Mouse (Mus musculus): ENCODE data around the gene Fzd2. TPM values are rescaled to one million over a fixed set of nuclear protein-coding genes. Genes with fewer than 3 reads are reported as not detected.

Gene Fzd2
- polyA plus RNA-seq, 1 experiment, result 66.9 TPM

DNA sequence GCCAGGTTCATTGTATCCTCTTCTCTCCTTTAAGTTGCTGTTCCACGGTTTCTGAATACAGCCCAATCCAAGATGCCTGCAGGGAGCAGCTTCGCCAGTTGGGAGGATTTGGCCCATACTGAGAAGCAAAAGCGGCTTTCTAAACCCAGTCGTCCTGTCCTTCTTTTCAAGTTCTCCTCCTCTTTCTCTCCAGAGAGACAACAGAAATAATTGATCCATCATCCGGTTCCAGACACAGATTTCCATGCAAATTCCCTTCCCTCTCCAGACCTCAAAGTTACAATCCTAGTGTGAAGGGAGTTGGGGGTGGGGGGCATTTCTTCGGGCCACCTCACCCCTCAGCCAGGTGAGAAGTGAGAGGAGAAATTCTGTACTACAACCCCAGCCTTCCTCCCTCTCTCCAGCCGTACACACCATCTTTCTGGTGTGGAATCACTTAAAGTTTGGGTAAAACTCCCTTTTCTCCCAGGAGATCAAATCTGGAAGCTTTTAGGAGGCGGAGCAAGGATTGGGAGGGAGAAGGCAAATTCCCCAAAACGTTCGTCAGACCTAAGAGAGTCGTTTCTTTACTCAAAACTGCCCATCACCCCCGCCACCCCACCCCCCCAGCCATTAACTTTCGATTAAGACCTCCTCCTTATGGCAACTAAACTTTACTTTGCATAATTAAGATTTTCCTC lies 1.2 kb upstream of the Fzd2 start:
- Histone ChIP-seq H3K4me2 (ENCODE audit: low read depth) (peak overlapping the region; percentile 95), H3ac (ENCODE audit: control insufficient read depth, insufficient read length) (no peak overlapping the region), H3K79me2 (ENCODE audit: control insufficient read depth, insufficient read depth) (peaks cover 29% of the 10 kb centered on the region), H3K36me3 (ENCODE audit: control insufficient read depth, insufficient read depth) (no peaks in the 10 kb centered on the region), H3K4me3 (peak overlapping the region; percentile 38), H3K27me3 (ENCODE audit: control insufficient read depth, insufficient read depth, insufficient read length) (no peaks in the 10 kb centered on the region)
- no peak for TF ChIP-seq POLR2AphosphoS2 (IDR thresholded peaks at IDR 0.05; ENCODE audit: insufficient read length, low read depth)
- TF ChIP-seq MYOD1 (IDR thresholded peaks at IDR 0.05; ENCODE audit: control insufficient read depth in 1 of 3, insufficient read length in 2 of 3, low read depth in 2 of 3), result no peak
- no peak for TF ChIP-seq TCF12 (IDR thresholded peaks at IDR 0.05; ENCODE audit: insufficient read depth, poor library complexity, severe bottlenecking)
- no peak for TF ChIP-seq USF1 (IDR thresholded peaks at IDR 0.05; ENCODE audit: low read depth)
- TF ChIP-seq POLR2A (IDR thresholded peaks at IDR 0.05; ENCODE audit: insufficient read length, low read depth), result no peak
- no peak for TF ChIP-seq REST (IDR thresholded peaks at IDR 0.05; ENCODE audit: insufficient read depth, insufficient read length)
- TF ChIP-seq CEBPB (IDR thresholded peaks at IDR 0.05; ENCODE audit: insufficient read depth, poor library complexity, severe bottlenecking), result no peak
- no peak for TF ChIP-seq MAX (IDR thresholded peaks at IDR 0.05; ENCODE audit: low read depth)
- no peak for TF ChIP-seq MYOG (IDR thresholded peaks at IDR 0.05; ENCODE audit: control insufficient read depth in 1 of 3, insufficient read depth in 1 of 3, insufficient read length in 2 of 3, low read depth in 2 of 3)

- TF ChIP-seq POLR2AphosphoS2 (IDR thresholded peaks at IDR 0.05; ENCODE audit: insufficient read length, low read depth) (no peak), CEBPB (IDR thresholded peaks at IDR 0.05; ENCODE audit: insufficient read depth, poor library complexity, severe bottlenecking) (no peak), REST (IDR thresholded peaks at IDR 0.05; ENCODE audit: insufficient read depth, insufficient read length) (no peak), E2F4 (IDR thresholded peaks at IDR 0.05; ENCODE audit: insufficient read depth) (no peak), TCF3 (IDR thresholded peaks at IDR 0.05; ENCODE audit: insufficient read length, low read depth) (no peak), MYOD1 (IDR thresholded peaks at IDR 0.05; ENCODE audit: control insufficient read depth in 1 of 3, insufficient read length in 2 of 3, low read depth in 2 of 3) (no peak), POLR2A (IDR thresholded peaks at IDR 0.05; ENCODE audit: insufficient read length, low read depth) (no peak), TCF12 (IDR thresholded peaks at IDR 0.05; ENCODE audit: insufficient read depth, poor library complexity, severe bottlenecking) (no peak), USF1 (IDR thresholded peaks at IDR 0.05; ENCODE audit: low read depth) (no peak), MAX (IDR thresholded peaks at IDR 0.05; ENCODE audit: low read depth) (no peak), MYOG (IDR thresholded peaks at IDR 0.05; ENCODE audit: control insufficient read depth in 1 of 3, insufficient read depth in 1 of 3, insufficient read length in 2 of 3, low read depth in 2 of 3) (no peak), SRF (IDR thresholded peaks at IDR 0.05; ENCODE audit: control insufficient read depth, insufficient read length, low read depth) (no peak)
- peak overlapping the region; percentile 38 for H3K4me3 ChIP-seq
- peaks cover 29% of the 10 kb centered on the region for H3K79me2 ChIP-seq (ENCODE audit: control insufficient read depth, insufficient read depth)
- peak overlapping the region; percentile 95 for H3K4me2 ChIP-seq (ENCODE audit: low read depth)
- H3ac ChIP-seq (ENCODE audit: control insufficient read depth, insufficient read length), result no peak overlapping the region
- no peaks in the 10 kb centered on the region for H3K27me3 ChIP-seq (ENCODE audit: control insufficient read depth, insufficient read depth, insufficient read length)
- H3K36me3 ChIP-seq (ENCODE audit: control insufficient read depth, insufficient read depth), result no peaks in the 10 kb centered on the region
Measured at GRCm38 (mm10) chr11:102603496-102603850, 723 bp upstream of the Fzd2 start.

- H3K79me2 ChIP-seq (ENCODE audit: control insufficient read depth, insufficient read depth), result peaks cover 29% of the 10 kb centered on the region
- TF ChIP-seq MAX (IDR thresholded peaks at IDR 0.05; ENCODE audit: low read depth), result no peak
- TF ChIP-seq MYOD1 (IDR thresholded peaks at IDR 0.05; ENCODE audit: control insufficient read depth in 1 of 3, insufficient read length in 2 of 3, low read depth in 2 of 3), result peak in 1 of 3 experiments; percentile 6
- TF ChIP-seq TCF3 (IDR thresholded peaks at IDR 0.05; ENCODE audit: insufficient read length, low read depth), result no peak
- TF ChIP-seq POLR2A (IDR thresholded peaks at IDR 0.05; ENCODE audit: insufficient read length, low read depth), result no peak
- TF ChIP-seq SRF (IDR thresholded peaks at IDR 0.05; ENCODE audit: control insufficient read depth, insufficient read length, low read depth), result peak; percentile 19
- TF ChIP-seq E2F4 (IDR thresholded peaks at IDR 0.05; ENCODE audit: insufficient read depth), result no peak
- peak in 1 of 3 experiments; percentile 3 for TF ChIP-seq MYOG (IDR thresholded peaks at IDR 0.05; ENCODE audit: control insufficient read depth in 1 of 3, insufficient read depth in 1 of 3, insufficient read length in 2 of 3, low read depth in 2 of 3)
- TF ChIP-seq POLR2AphosphoS2 (IDR thresholded peaks at IDR 0.05; ENCODE audit: insufficient read length, low read depth), result peak; percentile 46
- no peak for TF ChIP-seq REST (IDR thresholded peaks at IDR 0.05; ENCODE audit: insufficient read depth, insufficient read length)
- TF ChIP-seq CEBPB (IDR thresholded peaks at IDR 0.05; ENCODE audit: insufficient read depth, poor library complexity, severe bottlenecking), result no peak
- no peak for TF ChIP-seq TCF12 (IDR thresholded peaks at IDR 0.05; ENCODE audit: insufficient read depth, poor library complexity, severe bottlenecking)
- TF ChIP-seq USF1 (IDR thresholded peaks at IDR 0.05; ENCODE audit: low read depth), result no peak
- H3K36me3 ChIP-seq (ENCODE audit: control insufficient read depth, insufficient read depth), result no peaks in the 10 kb centered on the region
Measured at GRCm38 (mm10) chr11:102604777-102605552, 769 bp downstream of the Fzd2 start.

GRCm38 (mm10) chr11:102605553-102606416 lies 1.6 kb downstream of the Fzd2 start:
- H3ac ChIP-seq (ENCODE audit: control insufficient read depth, insufficient read length), result peak overlapping the region; percentile 91
- no peak for TF ChIP-seq E2F4 (IDR thresholded peaks at IDR 0.05; ENCODE audit: insufficient read depth)
- TF ChIP-seq POLR2A (IDR thresholded peaks at IDR 0.05; ENCODE audit: insufficient read length, low read depth), result peak; percentile 33
- TF ChIP-seq MAX (IDR thresholded peaks at IDR 0.05; ENCODE audit: low read depth), result no peak
- TF ChIP-seq MYOG (IDR thresholded peaks at IDR 0.05; ENCODE audit: control insufficient read depth in 1 of 3, insufficient read depth in 1 of 3, insufficient read length in 2 of 3, low read depth in 2 of 3), result no peak
- TF ChIP-seq CEBPB (IDR thresholded peaks at IDR 0.05; ENCODE audit: insufficient read depth, poor library complexity, severe bottlenecking), result no peak
- TF ChIP-seq TCF3 (IDR thresholded peaks at IDR 0.05; ENCODE audit: insufficient read length, low read depth), result no peak
- TF ChIP-seq SRF (IDR thresholded peaks at IDR 0.05; ENCODE audit: control insufficient read depth, insufficient read length, low read depth), result no peak
- peak in 1 of 3 experiments; percentile 13 for TF ChIP-seq MYOD1 (IDR thresholded peaks at IDR 0.05; ENCODE audit: control insufficient read depth in 1 of 3, insufficient read length in 2 of 3, low read depth in 2 of 3)
- no peak for TF ChIP-seq REST (IDR thresholded peaks at IDR 0.05; ENCODE audit: insufficient read depth, insufficient read length)
- no peak for TF ChIP-seq TCF12 (IDR thresholded peaks at IDR 0.05; ENCODE audit: insufficient read depth, poor library complexity, severe bottlenecking)
- no peak for TF ChIP-seq USF1 (IDR thresholded peaks at IDR 0.05; ENCODE audit: low read depth)
- TF ChIP-seq POLR2AphosphoS2 (IDR thresholded peaks at IDR 0.05; ENCODE audit: insufficient read length, low read depth), result no peak
- no peaks in the 10 kb centered on the region for H3K27me3 ChIP-seq (ENCODE audit: control insufficient read depth, insufficient read depth, insufficient read length)
- H3K79me2 ChIP-seq (ENCODE audit: control insufficient read depth, insufficient read depth), result peaks cover 29% of the 10 kb centered on the region
- peak overlapping the region; percentile 38 for H3K4me3 ChIP-seq
- peak overlapping the region; percentile 90 for H3K4me2 ChIP-seq (ENCODE audit: low read depth)
- H3K36me3 ChIP-seq (ENCODE audit: control insufficient read depth, insufficient read depth), result no peaks in the 10 kb centered on the region

More at GRCm38 (mm10) chr11:102604777-102605552, 769 bp downstream of the Fzd2 start:
- Histone ChIP-seq H3K4me2 (ENCODE audit: low read depth) (peak overlapping the region; percentile 90), H3K4me3 (peak overlapping the region; percentile 38), H3ac (ENCODE audit: control insufficient read depth, insufficient read length) (peak overlapping the region; percentile 91), H3K27me3 (ENCODE audit: control insufficient read depth, insufficient read depth, insufficient read length) (no peaks in the 10 kb centered on the region)

Measured in myocyte (in vitro differentiated cells).